Mouse (Mus musculus) embryo, embryonic 10 days (tissue): ENCODE results near the gene Rnf222.

Source experiments
- DNase-seq: peaks from one replicate; pipeline ENCODE4 v3.0.0-alpha.2; 2015; ENCODE audit warnings: low spot score

The Rnf222 gene

GRCm38 (mm10) chr11:68888253-68888652 is at the start of gene Rnf222:
Gene Rnf222 (plus strand): TSS chr11:68888553.
- DNase-seq: no peak

GRCm38 (mm10) chr11:68839606-68840005 is 48.7 kb upstream of the Rnf222 start:
- DNase-seq: no peak

- no peak for DNase-seq
Observed at GRCm38 (mm10) chr11:68850862-68851261, 37.5 kb upstream of the Rnf222 start.

- no peak for DNase-seq
Observed at GRCm38 (mm10) chr11:68851644-68852485, 36.5 kb upstream of the Rnf222 start.

GRCm38 (mm10) chr11:68852486-68852901 is 35.9 kb upstream of the Rnf222 start:
- peak; percentile 56 for DNase-seq

- DNase-seq: peak; percentile 100
Observed at GRCm38 (mm10) chr11:68852932-68853409, 35.4 kb upstream of the Rnf222 start.

- DNase-seq: peak; percentile 11
Observed at GRCm38 (mm10) chr11:68853611-68854401, 34.5 kb upstream of the Rnf222 start.

- no peak for DNase-seq
Observed at GRCm38 (mm10) chr11:68854621-68855020, 33.7 kb upstream of the Rnf222 start.

GRCm38 (mm10) chr11:68857329-68857728 is 31.0 kb upstream of the Rnf222 start:
- DNase-seq: no peak

GRCm38 (mm10) chr11:68859943-68860593 is 28.3 kb upstream of the Rnf222 start:
- DNase-seq: no peak

GRCm38 (mm10) chr11:68862260-68862659 is 26.1 kb upstream of the Rnf222 start:
- no peak for DNase-seq

GRCm38 (mm10) chr11:68863631-68864091 is 24.7 kb upstream of the Rnf222 start:
- DNase-seq: no peak

- DNase-seq: peak; percentile 35
Observed at GRCm38 (mm10) chr11:68864544-68865189, 23.7 kb upstream of the Rnf222 start.

GRCm38 (mm10) chr11:68871277-68871676 is 17.1 kb upstream of the Rnf222 start:
- no peak for DNase-seq

- DNase-seq: peak; percentile 13
Observed at GRCm38 (mm10) chr11:68871748-68872147, 16.6 kb upstream of the Rnf222 start, which contains the start of gene Ndel1. Gene Ndel1 (minus strand): TSS chr11:68871858.

- peak; percentile 88 for DNase-seq
Observed at GRCm38 (mm10) chr11:68874841-68875240, 13.5 kb upstream of the Rnf222 start.

- DNase-seq: no peak
Observed at GRCm38 (mm10) chr11:68878811-68879210, 9.5 kb upstream of the Rnf222 start.

GRCm38 (mm10) chr11:68882107-68882506 is 6.2 kb upstream of the Rnf222 start:
- peak; percentile 21 for DNase-seq

- no peak for DNase-seq
Observed at GRCm38 (mm10) chr11:68883843-68884242, 4.5 kb upstream of the Rnf222 start.

GRCm38 (mm10) chr11:68884368-68884767 is 4.0 kb upstream of the Rnf222 start:
- DNase-seq: no peak

GRCm38 (mm10) chr11:68886091-68886490 is 2.3 kb upstream of the Rnf222 start:
- no peak for DNase-seq

- no peak for DNase-seq
Observed at GRCm38 (mm10) chr11:68888653-68889052, 300 bp downstream of the Rnf222 start.
